Mouse (Mus musculus) lung, embryonic 15.5 days (tissue): ENCODE data around the gene Lactbl1. TPM values are rescaled to one million over a fixed set of nuclear protein-coding genes. Genes with fewer than 3 reads are reported as not detected.

ENCODE experiments used
- microRNA-seq: library from miRNA; unstranded; fragments of <30 nt; microRNA quantifications from one replicate; pipeline ENCODE4, GENCODE M21; 2016
- polyA plus RNA-seq: library from polyadenylated mRNA; unstranded; fragments of >200 nt; fragmentation: Nextera tagmentation; extraction: Ambion mirVana; gene quantifications from 2 replicates; pipeline ENCODE4 v1.2.1, GENCODE M21; 2015

The Lactbl1 gene
- polyA plus RNA-seq, 1 experiment from 2014 or later, result not detected

Small RNA genes lying within 50 kb of the gene (microRNA-seq; reads per million reads assigned to microRNA genes)
- not detected for gene Gm22180

Other genes starting within 250 kb of the Lactbl1 start
- gene Htr1d, start 199.1 kb upstream of the Lactbl1 start, polyA plus RNA-seq, result not detected in 2 replicates
- gene 6030445D17Rik, start 160.4 kb upstream of the Lactbl1 start, polyA plus RNA-seq, result 0.46 and 0.57 TPM in 2 replicates
- gene Luzp1, start 152.9 kb upstream of the Lactbl1 start, polyA plus RNA-seq, result 109 and 121 TPM in 2 replicates
- gene Kdm1a, start 19.9 kb upstream of the Lactbl1 start, polyA plus RNA-seq, result 34.5 and 36.3 TPM in 2 replicates
- gene Tex46, start 12.2 kb upstream of the Lactbl1 start, polyA plus RNA-seq, result not detected in 2 replicates
- 5.1 and 5.8 TPM in 2 replicates for gene Ephb2, start 213.4 kb downstream of the Lactbl1 start, polyA plus RNA-seq